Mouse (Mus musculus) lung, adult 2 months (tissue): ENCODE measurements around the gene Sult5a1.

Experiments used
- CTCF ChIP-seq: fragments of 200-500 bp; IDR thresholded peaks from 2 replicates; pipeline ENCODE4 v1.5.1; 2011; ENCODE audit warnings: mild to moderate bottlenecking, low read length, control low read depth; ENCODE audit not compliant: insufficient read depth
- POLR2A ChIP-seq: fragments of 200-500 bp; IDR thresholded peaks from 2 replicates; pipeline ENCODE4 v1.6.1; 2011; ENCODE audit warnings: low read depth, mild to moderate bottlenecking, control low read depth, low read length, borderline replicate concordance; ENCODE audit errors: extremely low read depth

- no peak for TF ChIP-seq POLR2A
- TF ChIP-seq CTCF, result no peak
Observed at GRCm38 (mm10) chr8:123136287-123136686, 21.8 kb downstream of the Sult5a1 start.
